Comparison of ENCODE assay signal across 9 mouse cellular contexts in the genomic region with DNA sequence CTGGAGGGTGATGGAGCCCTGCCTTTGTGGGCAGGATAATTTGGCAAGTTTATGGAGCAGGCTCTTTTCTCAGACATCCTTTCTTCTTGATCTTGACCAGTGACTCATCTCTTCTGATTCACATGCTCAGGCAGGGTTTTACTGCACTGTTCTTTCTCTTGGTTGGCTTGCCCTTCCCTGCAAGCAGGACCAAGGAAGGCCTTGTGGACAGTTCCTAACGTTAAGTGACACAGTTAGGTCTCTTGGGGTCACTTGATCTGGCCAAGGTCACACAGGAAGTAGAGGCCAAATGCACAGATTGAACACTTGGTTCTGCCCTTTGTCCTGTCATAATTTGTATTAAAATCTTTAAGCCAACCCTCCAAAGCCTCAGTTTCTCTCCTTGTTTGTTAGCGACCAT.
A peak's percentile ranks its signal among the peaks of the same experiment; 100 is the strongest.
DNase-seq lines count a peak whose midpoint lies in the region; ATAC-seq and TF ChIP-seq lines count a peak whose summit lies in the region.
"Had no signal": no experiment of that assay in that cellular context is flagged by ENCODE, and none has a peak within 500 bp of the region (broad histone marks: within the 10 kb centered on the region; RNA-seq: fewer than 3 reads in every experiment).

No protein-coding gene starts in this region.

- ATAC-seq in hindbrain, embryonic 14.5 days (ENCODE audit: low FRiP score) = no peak
- peak; percentile 41 for ATAC-seq in forebrain, embryonic 14.5 days
- peak; percentile 1; the same call in 1 of the 2 replicates for ATAC-seq in megakaryocyte progenitor cell, adult 5-6 weeks (replicated peaks; ENCODE audit: poor library complexity)

- no peak for TF ChIP-seq CTCF in cerebellum, adult 2 months (IDR thresholded peaks at IDR 0.05; ENCODE audit: borderline replicate concordance, insufficient read depth, low read depth, low read length)

- 0 out of 2 replicates have a peak overlapping the region, but pooled peaks have one; percentile 52 for H3K4me3 ChIP-seq in hindbrain, embryonic 10.5 days
- H3K4me3 ChIP-seq in hindbrain, embryonic 14.5 days (replicated peaks; ENCODE audit: low read length) = no peak overlapping the region
- no peak overlapping the region for H3K4me3 ChIP-seq in forebrain, embryonic 14.5 days (ENCODE audit: low read depth, low read length)
- H3K4me3 ChIP-seq in cerebellum, adult 2 months (replicated peaks; ENCODE audit: insufficient read depth, low read depth, low read length) = no peak overlapping the region

- H3K4me2 ChIP-seq in hindbrain, embryonic 14.5 days (replicated peaks) = no peak overlapping the region
- H3K4me2 ChIP-seq in forebrain, embryonic 14.5 days (ENCODE audit: low read length) = no peak overlapping the region

- H3K27ac ChIP-seq in hindbrain, embryonic 10.5 days = peak overlapping the region; percentile 95
- H3K27ac ChIP-seq in hindbrain, embryonic 14.5 days = no peak overlapping the region
- no peak overlapping the region for H3K27ac ChIP-seq in forebrain, embryonic 14.5 days (ENCODE audit: low read depth, low read length)
- H3K27ac ChIP-seq in cerebellum, adult 2 months (ENCODE audit: insufficient read depth, low read length) = no peak overlapping the region
- H3K27ac ChIP-seq: macrophage had no signal

- 5% methylated on average over 2 of the region's 2 CpGs for WGBS in hindbrain, embryonic 10.5 days
- 2% methylated on average over 2 of the region's 2 CpGs for WGBS in hindbrain, embryonic 14.5 days
- 4% methylated on average over 2 of the region's 2 CpGs for WGBS in forebrain, embryonic 14.5 days
- WGBS in cerebellum, adult 2 months = 3% methylated on average over 2 of the region's 2 CpGs

- no peaks in the 10 kb centered on the region for H3K9me3 ChIP-seq in hindbrain, embryonic 10.5 days
- H3K9me3 ChIP-seq in hindbrain, embryonic 14.5 days (ENCODE audit: control insufficient read depth, low read length) = no peaks in the 10 kb centered on the region
- H3K9me3 ChIP-seq in forebrain, embryonic 14.5 days (replicated peaks; ENCODE audit: control insufficient read depth, low read length) = no peaks in the 10 kb centered on the region

- no peak for DNase-seq in hindbrain, embryonic 10.5 days (ENCODE audit: low spot score)
- DNase-seq in hindbrain, embryonic 14.5 days (ENCODE audit: low spot score) = no peak
- DNase-seq in MN1 (ENCODE audit: low spot score) = peak; percentile 40
- DNase-seq in forebrain, embryonic 14.5 days (ENCODE audit: low spot score) = no peak
- no peak for DNase-seq in cerebellum, adult 2 months
- no peak for DNase-seq in kidney, adult 8-10 months
- DNase-seq in cerebellum, postnatal 4 days (ENCODE audit: low spot score in 2 of 2) = no peak

- peaks cover 14% of the 10 kb centered on the region for H3K4me1 ChIP-seq in hindbrain, embryonic 10.5 days (replicated peaks)
- H3K4me1 ChIP-seq in hindbrain, embryonic 14.5 days (replicated peaks; ENCODE audit: control insufficient read depth, insufficient read depth, low read length) = 0 out of 2 replicates have a peak, but pooled peaks cover 5% of the 10 kb centered on the region
- H3K4me1 ChIP-seq in forebrain, embryonic 14.5 days (ENCODE audit: control insufficient read depth, insufficient read depth, low read length) = peaks cover 12% of the 10 kb centered on the region; the same call in 1 of the 2 replicates
- no peaks in the 10 kb centered on the region for H3K4me1 ChIP-seq in cerebellum, adult 2 months (ENCODE audit: control insufficient read depth, insufficient read depth, low read length)

- no peaks in the 10 kb centered on the region for H3K36me3 ChIP-seq in hindbrain, embryonic 10.5 days
- H3K36me3 ChIP-seq in hindbrain, embryonic 14.5 days (replicated peaks; ENCODE audit: control insufficient read depth, insufficient read depth) = no peaks in the 10 kb centered on the region
- H3K36me3 ChIP-seq in forebrain, embryonic 14.5 days (ENCODE audit: control insufficient read depth, insufficient read depth, low read length) = no peaks in the 10 kb centered on the region

- no peak overlapping the region for H3K9ac ChIP-seq in hindbrain, embryonic 14.5 days
- H3K9ac ChIP-seq in forebrain, embryonic 14.5 days (ENCODE audit: low read length) = no peak overlapping the region

- H3K27me3 ChIP-seq in hindbrain, embryonic 10.5 days (ENCODE audit: insufficient read depth, poor library complexity, severe bottlenecking) = no peaks in the 10 kb centered on the region
- H3K27me3 ChIP-seq in hindbrain, embryonic 14.5 days (ENCODE audit: control insufficient read depth, insufficient read depth, low read length) = 0 out of 2 replicates have a peak, but pooled peaks cover 2% of the 10 kb centered on the region
- no peaks in the 10 kb centered on the region for H3K27me3 ChIP-seq in forebrain, embryonic 14.5 days (replicated peaks; ENCODE audit: control insufficient read depth, insufficient read depth, low read length)
- no peaks in the 10 kb centered on the region for H3K27me3 ChIP-seq in cerebellum, adult 2 months (ENCODE audit: control insufficient read depth, insufficient read depth, low read length)

- TF ChIP-seq POLR2A in cerebellum, adult 2 months (IDR thresholded peaks at IDR 0.05; ENCODE audit: borderline replicate concordance, insufficient read depth, low read length) = no peak
